Mouse (Mus musculus): ENCODE measurements at regions not wholly inside any gene's neighbourhood (a gene's known extent, or its start where the extent isn't known, plus 50 kb on each side); places are given as distances from the start of the nearest gene placed in this dataset.

DNA sequence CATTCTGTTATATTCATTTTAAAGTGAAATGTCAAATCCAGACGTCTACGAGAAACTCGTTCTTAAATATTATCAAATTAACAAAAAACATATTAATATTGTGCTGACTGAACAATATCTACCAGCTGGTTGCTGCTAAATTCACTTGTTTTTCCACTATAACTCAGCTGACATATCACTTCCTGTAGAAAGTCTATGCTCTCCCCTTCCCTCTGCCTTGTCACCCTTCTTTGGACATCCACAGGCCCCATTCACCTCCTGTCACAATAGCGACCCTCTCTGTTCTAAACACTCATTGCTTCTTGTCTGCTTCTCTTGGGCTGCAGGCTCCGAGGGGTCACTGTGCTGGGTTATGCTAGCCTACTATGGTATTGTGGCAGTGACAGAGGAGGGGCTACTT is 52.5 kb upstream of the Cplx2 start:
- no peak for DNase-seq (ENCODE audit: low spot score)

DNA sequence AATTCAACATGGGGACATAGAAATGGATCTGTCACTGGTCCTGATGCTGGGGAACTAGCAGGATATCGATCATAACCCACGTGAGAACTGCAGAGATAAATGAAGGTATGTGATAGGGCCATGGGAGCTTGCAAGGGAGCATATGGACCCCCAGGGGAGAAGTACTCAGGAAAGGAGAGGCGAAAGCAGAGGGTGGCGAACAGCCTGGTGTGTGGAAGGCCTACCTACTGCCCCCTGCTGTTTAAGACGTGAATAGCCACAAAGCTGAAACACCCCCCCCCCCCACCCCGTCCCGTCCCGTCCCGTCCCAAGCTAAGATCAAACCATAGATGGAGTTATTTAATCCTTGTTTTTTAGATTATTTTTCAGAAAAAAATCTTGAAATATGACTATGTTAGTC is 50.9 kb upstream of the Cplx2 start:
- no peak for DNase-seq (ENCODE audit: low spot score)

DNA sequence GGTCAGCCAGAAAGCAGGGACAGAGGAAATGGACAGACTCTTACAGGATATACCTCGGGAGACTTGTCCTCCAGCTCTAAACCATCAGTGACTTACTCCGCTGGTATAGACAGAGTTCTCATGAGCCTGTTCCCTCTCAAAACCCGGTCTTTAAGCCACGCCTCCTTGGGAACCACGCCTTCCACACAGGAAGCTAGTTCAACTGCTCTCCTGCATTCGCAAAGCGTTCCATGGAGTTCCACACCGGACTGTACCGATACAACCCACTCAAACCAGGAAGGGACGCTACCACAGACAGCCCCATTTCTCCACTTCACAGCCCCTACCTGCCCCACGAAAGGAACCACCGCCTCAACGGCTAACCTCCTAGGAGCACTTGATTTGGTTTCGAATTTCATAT is 50.1 kb upstream of the Cplx2 start:
- DNase-seq (ENCODE audit: low spot score) = no peak
